Mouse (Mus musculus): ENCODE data around the gene Vangl1. TPM values are rescaled to one million over a fixed set of nuclear protein-coding genes. Genes with fewer than 3 reads are reported as not detected.

The Vangl1 gene
- polyA plus RNA-seq, 1 experiment from 2014 or later, result 15.1 TPM

GRCm38 (mm10) chr3:102196166-102196565 lies 8.3 kb downstream of the Vangl1 start:
- no peak overlapping the region for H3K27ac ChIP-seq
- peaks cover 84% of the 10 kb centered on the region for H3K4me1 ChIP-seq (replicated peaks)
- no peak overlapping the region for H3K9ac ChIP-seq
- no peaks in the 10 kb centered on the region for H3K9me3 ChIP-seq
- H3K4me3 ChIP-seq (replicated peaks), result no peak overlapping the region
- no peaks in the 10 kb centered on the region for H3K36me3 ChIP-seq
- no peak for ATAC-seq
- 82% methylated on average over 9 of the region's 9 CpGs for WGBS
- H3K4me2 ChIP-seq (replicated peaks), result no peak overlapping the region
- H3K27me3 ChIP-seq (replicated peaks), result no peaks in the 10 kb centered on the region

GRCm38 (mm10) chr3:102195762-102196161 lies 8.7 kb downstream of the Vangl1 start:
- Histone ChIP-seq H3K27me3 (replicated peaks) (no peaks in the 10 kb centered on the region), H3K9me3 (no peaks in the 10 kb centered on the region), H3K4me3 (replicated peaks) (no peak overlapping the region), H3K27ac (no peak overlapping the region), H3K9ac (no peak overlapping the region), H3K4me2 (replicated peaks) (no peak overlapping the region), H3K36me3 (no peaks in the 10 kb centered on the region), H3K4me1 (replicated peaks) (peaks cover 84% of the 10 kb centered on the region)
- 31% methylated on average over 2 of the region's 2 CpGs for WGBS
- ATAC-seq, result peak; percentile 57

- Histone ChIP-seq H3K27me3 (replicated peaks) (no peaks in the 10 kb centered on the region), H3K9me3 (no peaks in the 10 kb centered on the region), H3K4me2 (replicated peaks) (peak overlapping the region; percentile 38), H3K9ac (no peak overlapping the region), H3K36me3 (no peaks in the 10 kb centered on the region), H3K4me3 (replicated peaks) (no peak overlapping the region), H3K4me1 (replicated peaks) (peaks cover 73% of the 10 kb centered on the region), H3K27ac (peak overlapping the region; percentile 66)
- no peak for ATAC-seq
- WGBS, result 26% methylated on average over 11 of the region's 11 CpGs
Measured at GRCm38 (mm10) chr3:102194291-102195051, 10.0 kb downstream of the Vangl1 start.

GRCm38 (mm10) chr3:102193488-102194290 lies 10.8 kb downstream of the Vangl1 start:
- 0 out of 2 replicates have a peak overlapping the region, but pooled peaks have one; percentile 1 for H3K4me3 ChIP-seq (replicated peaks)
- WGBS, result 12% methylated on average over 20 of the region's 20 CpGs
- peak overlapping the region; percentile 66 for H3K27ac ChIP-seq
- 0 out of 2 replicates have a peak overlapping the region, but pooled peaks have one; percentile 5 for H3K9ac ChIP-seq
- H3K9me3 ChIP-seq, result no peaks in the 10 kb centered on the region
- peaks cover 65% of the 10 kb centered on the region for H3K4me1 ChIP-seq (replicated peaks)
- H3K36me3 ChIP-seq, result no peaks in the 10 kb centered on the region
- peak; percentile 60 for ATAC-seq
- peak overlapping the region; percentile 38 for H3K4me2 ChIP-seq (replicated peaks)
- no peaks in the 10 kb centered on the region for H3K27me3 ChIP-seq (replicated peaks)

- ATAC-seq, result no peak
- Histone ChIP-seq H3K4me2 (replicated peaks) (no peak overlapping the region), H3K36me3 (0 out of 2 replicates have a peak, but pooled peaks cover 3% of the 10 kb centered on the region), H3K4me1 (replicated peaks) (peaks cover 55% of the 10 kb centered on the region), H3K27me3 (replicated peaks) (no peaks in the 10 kb centered on the region), H3K9me3 (no peaks in the 10 kb centered on the region), H3K4me3 (replicated peaks) (no peak overlapping the region), H3K9ac (no peak overlapping the region), H3K27ac (no peak overlapping the region)
- 64% methylated on average over 2 of the region's 2 CpGs for WGBS
Measured at GRCm38 (mm10) chr3:102192621-102193020, 11.9 kb downstream of the Vangl1 start.

GRCm38 (mm10) chr3:102191575-102191974 lies 12.9 kb downstream of the Vangl1 start:
- peaks cover 45% of the 10 kb centered on the region for H3K4me1 ChIP-seq (replicated peaks)
- 0 out of 2 replicates have a peak, but pooled peaks cover 4% of the 10 kb centered on the region for H3K36me3 ChIP-seq
- H3K9ac ChIP-seq, result no peak overlapping the region
- H3K9me3 ChIP-seq, result no peaks in the 10 kb centered on the region
- H3K4me2 ChIP-seq (replicated peaks), result no peak overlapping the region
- no peaks in the 10 kb centered on the region for H3K27me3 ChIP-seq (replicated peaks)
- no peak for ATAC-seq
- no peak overlapping the region for H3K4me3 ChIP-seq (replicated peaks)
- WGBS, result 73% methylated on average over 3 of the region's 3 CpGs
- H3K27ac ChIP-seq, result no peak overlapping the region

GRCm38 (mm10) chr3:102190642-102191041 lies 13.9 kb downstream of the Vangl1 start:
- no peak overlapping the region for H3K4me2 ChIP-seq (replicated peaks)
- no peak overlapping the region for H3K27ac ChIP-seq
- no peaks in the 10 kb centered on the region for H3K27me3 ChIP-seq (replicated peaks)
- H3K4me3 ChIP-seq (replicated peaks), result no peak overlapping the region
- no peaks in the 10 kb centered on the region for H3K9me3 ChIP-seq
- ATAC-seq, result no peak
- H3K36me3 ChIP-seq, result peaks cover 13% of the 10 kb centered on the region; the same call in 1 of the 2 replicates
- no peak overlapping the region for H3K9ac ChIP-seq
- H3K4me1 ChIP-seq (replicated peaks), result peaks cover 36% of the 10 kb centered on the region

- no peak overlapping the region for H3K4me3 ChIP-seq (replicated peaks)
- H3K4me2 ChIP-seq (replicated peaks), result no peak overlapping the region
- 22% methylated on average over 4 of the region's 4 CpGs for WGBS
- no peaks in the 10 kb centered on the region for H3K9me3 ChIP-seq
- peaks cover 30% of the 10 kb centered on the region for H3K4me1 ChIP-seq (replicated peaks)
- no peak for ATAC-seq
- H3K27ac ChIP-seq, result no peak overlapping the region
- H3K9ac ChIP-seq, result no peak overlapping the region
- peaks cover 13% of the 10 kb centered on the region; the same call in 1 of the 2 replicates for H3K36me3 ChIP-seq
- no peaks in the 10 kb centered on the region for H3K27me3 ChIP-seq (replicated peaks)
Measured at GRCm38 (mm10) chr3:102190015-102190414, 14.5 kb downstream of the Vangl1 start.

GRCm38 (mm10) chr3:102188972-102189371 lies 15.5 kb downstream of the Vangl1 start:
- peaks cover 20% of the 10 kb centered on the region for H3K4me1 ChIP-seq (replicated peaks)
- no peak overlapping the region for H3K27ac ChIP-seq
- H3K4me3 ChIP-seq (replicated peaks), result no peak overlapping the region
- H3K4me2 ChIP-seq (replicated peaks), result no peak overlapping the region
- no peak for ATAC-seq
- no peak overlapping the region for H3K9ac ChIP-seq
- peaks cover 16% of the 10 kb centered on the region for H3K36me3 ChIP-seq
- WGBS, result 52% methylated on average over 6 of the region's 6 CpGs
- H3K9me3 ChIP-seq, result no peaks in the 10 kb centered on the region
- no peaks in the 10 kb centered on the region for H3K27me3 ChIP-seq (replicated peaks)

GRCm38 (mm10) chr3:102187401-102187800 lies 17.1 kb downstream of the Vangl1 start:
- no peak overlapping the region for H3K9ac ChIP-seq
- no peak overlapping the region for H3K4me3 ChIP-seq (replicated peaks)
- no peak for ATAC-seq
- no peaks in the 10 kb centered on the region for H3K9me3 ChIP-seq
- 80% methylated on average over 4 of the region's 4 CpGs for WGBS
- H3K27ac ChIP-seq, result no peak overlapping the region
- peaks cover 4% of the 10 kb centered on the region for H3K4me1 ChIP-seq (replicated peaks)
- peaks cover 21% of the 10 kb centered on the region for H3K36me3 ChIP-seq
- H3K4me2 ChIP-seq (replicated peaks), result no peak overlapping the region
- no peaks in the 10 kb centered on the region for H3K27me3 ChIP-seq (replicated peaks)

- no peaks in the 10 kb centered on the region for H3K27me3 ChIP-seq (replicated peaks)
- no peaks in the 10 kb centered on the region for H3K4me1 ChIP-seq (replicated peaks)
- ATAC-seq, result no peak
- 62% methylated on average over 5 of the region's 5 CpGs for WGBS
- no peak overlapping the region for H3K4me2 ChIP-seq (replicated peaks)
- no peak overlapping the region for H3K9ac ChIP-seq
- H3K36me3 ChIP-seq, result peaks cover 25% of the 10 kb centered on the region
- no peak overlapping the region for H3K4me3 ChIP-seq (replicated peaks)
- no peak overlapping the region for H3K27ac ChIP-seq
- H3K9me3 ChIP-seq, result no peaks in the 10 kb centered on the region
Measured at GRCm38 (mm10) chr3:102184721-102185120, 19.8 kb downstream of the Vangl1 start.

GRCm38 (mm10) chr3:102182601-102183000 lies 21.9 kb downstream of the Vangl1 start:
- no peak for ATAC-seq
- Histone ChIP-seq H3K4me3 (replicated peaks) (no peak overlapping the region), H3K9me3 (no peaks in the 10 kb centered on the region), H3K27ac (no peak overlapping the region), H3K9ac (no peak overlapping the region), H3K4me2 (replicated peaks) (no peak overlapping the region), H3K36me3 (peaks cover 22% of the 10 kb centered on the region), H3K4me1 (replicated peaks) (no peaks in the 10 kb centered on the region), H3K27me3 (replicated peaks) (no peaks in the 10 kb centered on the region)
- 79% methylated on average over 2 of the region's 2 CpGs for WGBS
